Mouse (Mus musculus) forebrain, embryonic 13.5 days (tissue): Measurements from ENCODE around the gene Rs1. TPM values are rescaled to one million over a fixed set of nuclear protein-coding genes. Genes with fewer than 3 reads are reported as not detected.
"Not testable (repeated sequence)": the region's sequence is repeated elsewhere in the genome, so short reads cannot be mapped to it uniquely, and the experiment has no call there.

Experiments used
- ATAC-seq: fragments of 200-750 bp; cut with Nextera tagmentation; 2 replicates; pipeline ENCODE4 v1.8.0; 2017
- H3K27ac ChIP-seq: fragments of 300-500 bp; sonication (generic); 2 replicates; pipeline ENCODE4 v1.5.1; 2015; ENCODE audit warnings: inconsistent platforms, mild to moderate bottlenecking, moderate library complexity
- H3K27me3 ChIP-seq: fragments of 300-500 bp; sonication (generic); 2 replicates; pipeline ENCODE4 v1.6.1; 2015; ENCODE audit warnings: mild to moderate bottlenecking, inconsistent platforms
- H3K36me3 ChIP-seq: fragments of 300-500 bp; sonication (generic); 2 replicates; pipeline ENCODE4 v1.6.1; 2015; ENCODE audit warnings: mild to moderate bottlenecking, inconsistent platforms; ENCODE audit not compliant: poor library complexity, severe bottlenecking
- H3K4me1 ChIP-seq: fragments of 300-500 bp; sonication (generic); 2 replicates; pipeline ENCODE4 v1.6.1; 2015; ENCODE audit warnings: inconsistent platforms
- H3K4me2 ChIP-seq: fragments of 300-500 bp; sonication (generic); 2 replicates; pipeline ENCODE4 v1.6.1; 2015; ENCODE audit warnings: inconsistent platforms, mild to moderate bottlenecking, moderate library complexity
- H3K4me3 ChIP-seq: fragments of 300-500 bp; sonication (generic); 2 replicates; pipeline ENCODE4 v1.5.1; 2015; ENCODE audit warnings: mild to moderate bottlenecking, inconsistent platforms
- H3K9ac ChIP-seq: fragments of 300-500 bp; sonication (generic); 2 replicates; pipeline ENCODE4 v1.6.1; 2015; ENCODE audit warnings: mild to moderate bottlenecking, inconsistent platforms
- H3K9me3 ChIP-seq: fragments of 300-500 bp; sonication (generic); replicated peaks from 2 replicates; pipeline ENCODE4 v1.6.1; 2016; ENCODE audit warnings: inconsistent platforms
- WGBS: fragments of 180-500 bp; shearing (Covaris S2); methylation state at CpG from one replicate; pipeline ENCODE4 v1.1.7; 2015; 5-methylcytosine and 5-hydroxymethylcytosine counted together
- polyA plus RNA-seq: library from polyadenylated mRNA; unstranded; fragments of >200 nt; fragmentation: Nextera tagmentation; extraction: Ambion mirVana; gene quantifications from 2 replicates; pipeline ENCODE4 v1.2.1, GENCODE M21; 2015

Gene Rs1
- polyA plus RNA-seq, result 0.05 TPM in 1 of 2 replicates, not detected in the other

GRCm38 (mm10) chrX:160767713-160768112, at the start of gene Rs1:
TSS of gene Rs1 (plus strand) at chrX:160768013.
- Histone ChIP-seq H3K9ac (no peak within 1 kb of the TSS), H3K4me2 (peak within 1 kb of the TSS; percentile 54; the same call in 1 of the 2 replicates), H3K4me1 (no peaks in the 10 kb centered on the region), H3K27ac (no peak within 1 kb of the TSS), H3K27me3 (peaks cover 13% of the 10 kb centered on the region; the same call in 1 of the 2 replicates), H3K36me3 (no peaks in the 10 kb centered on the region), H3K9me3 (no peaks in the 10 kb centered on the region), H3K4me3 (peak within 1 kb of the TSS; percentile 46; the same call in 1 of the 2 replicates)
- ATAC-seq, result no peak
- WGBS, result 81% methylated on average over 2 of the region's 2 CpGs

DNA sequence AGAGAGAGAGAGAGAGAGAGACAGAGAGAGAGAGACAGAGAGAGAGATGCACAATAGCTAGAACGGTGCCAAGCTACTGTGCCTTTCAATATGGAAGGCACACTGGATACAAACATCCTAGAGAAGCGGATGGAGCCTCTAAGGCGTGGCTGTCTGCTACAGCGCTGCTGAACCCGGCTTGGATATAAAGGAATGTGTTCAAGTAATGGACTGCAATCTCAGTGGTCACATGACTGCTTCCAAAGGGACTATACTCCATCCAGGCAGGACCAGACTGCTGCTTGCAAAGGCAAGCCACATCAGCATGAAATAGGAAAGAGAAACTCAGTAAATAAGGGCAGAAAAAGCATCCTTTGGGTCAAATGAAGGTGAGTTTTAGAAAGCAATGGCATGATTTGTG, 32.2 kb upstream of the Rs1 start, which contains the start of gene Ppef1:
TSS of gene Ppef1 (minus strand) at position 116 of the 400 bp plus-strand sequence.
- no peaks in the 10 kb centered on the region for H3K9me3 ChIP-seq
- H3K4me2 ChIP-seq, result no peak within 1 kb of the TSS
- H3K4me1 ChIP-seq, result no peaks in the 10 kb centered on the region
- H3K36me3 ChIP-seq, result no peaks in the 10 kb centered on the region
- 69% methylated on average over 5 of the region's 5 CpGs for WGBS
- no peak within 1 kb of the TSS for H3K27ac ChIP-seq
- no peak within 1 kb of the TSS for H3K4me3 ChIP-seq
- no peak within 1 kb of the TSS for H3K9ac ChIP-seq
- peaks cover 10% of the 10 kb centered on the region; the same call in 1 of the 2 replicates for H3K27me3 ChIP-seq
- no peak for ATAC-seq

GRCm38 (mm10) chrX:160745399-160745798, 22.4 kb upstream of the Rs1 start:
- Histone ChIP-seq H3K27me3 (peaks cover 2% of the 10 kb centered on the region; the same call in 1 of the 2 replicates), H3K9ac (no peak overlapping the region), H3K4me2 (no peak overlapping the region), H3K27ac (no peak overlapping the region), H3K36me3 (no peaks in the 10 kb centered on the region), H3K4me3 (no peak overlapping the region), H3K9me3 (no peaks in the 10 kb centered on the region), H3K4me1 (no peaks in the 10 kb centered on the region)
- no peak for ATAC-seq
- 95% methylated on average over 1 of the region's 1 CpGs for WGBS

DNA sequence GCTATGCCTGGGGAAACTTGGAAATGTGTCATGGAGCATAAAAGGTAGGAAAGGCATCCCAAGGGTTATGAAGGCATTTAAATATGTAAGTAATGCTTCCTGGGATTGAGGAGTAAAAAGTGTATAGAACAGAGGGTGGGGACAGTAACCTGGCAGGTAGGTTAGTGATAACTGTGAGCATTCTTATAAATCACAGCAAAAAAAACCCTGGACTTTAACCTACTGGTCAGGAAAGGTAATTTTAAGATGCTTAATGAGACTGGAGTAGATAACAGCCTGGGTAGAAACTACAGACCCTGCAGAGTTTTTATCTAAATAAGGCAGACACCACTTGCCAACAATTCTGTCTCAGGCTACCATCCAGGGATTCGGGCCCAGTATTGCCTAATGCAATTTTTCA, 19.2 kb upstream of the Rs1 start:
- ATAC-seq, result no peak

DNA sequence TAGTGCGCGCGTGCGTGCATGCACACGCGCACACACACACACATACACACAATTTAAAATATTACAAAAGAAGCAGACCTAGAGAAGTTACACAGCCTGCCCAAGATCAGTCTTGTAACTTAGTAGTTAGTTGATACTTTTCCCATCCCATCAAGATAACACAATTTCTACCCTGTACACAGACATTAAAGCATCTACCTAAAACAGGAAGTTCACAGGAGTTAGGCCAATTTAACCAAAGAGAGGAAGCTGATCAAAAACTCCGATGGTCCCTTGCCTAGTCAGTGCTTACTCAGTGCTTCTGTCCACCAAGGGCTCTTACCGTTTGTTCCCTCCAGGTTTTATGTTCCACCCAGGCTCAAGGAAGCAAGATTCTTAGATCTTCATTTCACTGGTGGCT, 17.0 kb upstream of the Rs1 start:
- no peak overlapping the region for H3K27ac ChIP-seq
- 97% methylated on average over 8 of the region's 8 CpGs for WGBS
- peaks cover 16% of the 10 kb centered on the region; the same call in 1 of the 2 replicates for H3K27me3 ChIP-seq
- no peak overlapping the region for H3K9ac ChIP-seq
- H3K36me3 ChIP-seq, result no peaks in the 10 kb centered on the region
- H3K4me3 ChIP-seq, result no peak overlapping the region
- no peaks in the 10 kb centered on the region for H3K4me1 ChIP-seq
- ATAC-seq, result no peak
- H3K9me3 ChIP-seq, result no peaks in the 10 kb centered on the region
- H3K4me2 ChIP-seq, result no peak overlapping the region

More for the DNA sequence above, 19.2 kb upstream of the Rs1 start:
- H3K4me2 ChIP-seq, result no peak overlapping the region
- H3K9ac ChIP-seq, result no peak overlapping the region
- H3K4me1 ChIP-seq, result no peaks in the 10 kb centered on the region
- no peaks in the 10 kb centered on the region for H3K36me3 ChIP-seq
- no peak overlapping the region for H3K27ac ChIP-seq
- 69% methylated on average over 1 of the region's 1 CpGs for WGBS
- peaks cover 5% of the 10 kb centered on the region; the same call in 1 of the 2 replicates for H3K27me3 ChIP-seq
- no peaks in the 10 kb centered on the region for H3K9me3 ChIP-seq
- H3K4me3 ChIP-seq, result no peak overlapping the region

DNA sequence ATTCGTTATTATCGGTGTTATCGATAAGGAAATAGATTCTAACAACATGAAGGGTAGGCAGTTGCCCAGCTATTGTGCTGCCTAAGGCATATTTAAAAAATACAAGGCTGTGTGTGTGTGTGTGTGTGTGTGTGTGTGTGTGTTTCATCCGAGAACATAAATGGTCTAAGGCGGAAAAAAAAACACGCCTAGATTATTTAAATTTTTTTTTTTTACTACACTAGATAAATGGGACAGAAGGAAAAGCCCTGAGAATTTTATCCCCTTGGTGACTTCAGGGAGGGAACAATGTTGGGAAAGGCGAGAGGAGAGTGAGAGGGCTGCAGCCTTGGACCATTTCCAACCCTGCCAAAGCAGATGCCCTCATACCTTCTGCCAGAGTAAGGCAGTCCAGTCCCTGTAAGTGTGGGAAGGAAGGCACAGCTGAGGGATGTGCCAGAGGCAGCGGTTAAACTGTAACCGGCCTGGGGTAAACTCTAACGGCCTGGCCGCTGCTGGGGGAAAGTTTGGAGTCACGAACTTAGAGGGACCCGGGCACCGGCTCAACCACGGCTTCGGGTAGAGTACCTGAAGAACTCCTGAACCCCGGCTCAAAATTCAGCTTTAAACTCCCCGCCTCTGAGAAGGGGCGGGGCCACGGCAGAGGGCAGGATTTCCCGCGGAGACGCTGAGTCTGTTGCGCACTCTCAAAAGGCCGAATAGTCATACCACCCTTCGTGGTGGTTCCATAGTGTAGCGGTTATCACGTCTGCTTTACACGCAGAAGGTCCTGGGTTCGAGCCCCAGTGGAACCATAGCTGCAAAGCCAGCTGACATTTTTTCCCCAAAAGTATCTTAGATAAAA, 2.2 kb upstream of the Rs1 start:
- H3K4me3 ChIP-seq, result peak overlapping the region; percentile 46
- H3K36me3 ChIP-seq, result no peaks in the 10 kb centered on the region
- peak; percentile 97 for ATAC-seq

DNA sequence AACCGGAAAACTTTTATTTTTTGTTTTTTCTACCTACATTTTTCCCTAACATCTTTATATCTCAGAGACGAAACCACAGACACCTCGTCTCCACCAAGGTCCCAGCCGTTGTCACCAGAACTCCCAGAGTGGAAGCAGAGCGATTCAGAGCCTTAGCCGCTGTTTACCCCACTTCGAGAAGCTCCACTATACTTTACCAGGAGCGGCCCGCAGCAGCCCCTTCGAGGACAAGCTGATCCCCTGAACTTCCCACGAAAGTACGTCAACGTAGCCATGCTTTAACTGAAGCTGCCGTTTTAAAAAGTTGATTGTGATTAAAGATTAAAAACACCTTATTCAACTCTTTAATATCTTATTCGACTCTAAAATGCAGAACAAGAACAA, 1.6 kb upstream of the Rs1 start:
- 25% methylated on average over 15 of the region's 15 CpGs for WGBS
- peak; percentile 90 for ATAC-seq
- Histone ChIP-seq H3K4me1 (no peaks in the 10 kb centered on the region), H3K9ac (0 out of 2 replicates have a peak overlapping the region, but pooled peaks have one; percentile 12), H3K4me2 (peak overlapping the region; percentile 54), H3K36me3 (no peaks in the 10 kb centered on the region), H3K9me3 (no peaks in the 10 kb centered on the region), H3K4me3 (peak overlapping the region; percentile 46), H3K27me3 (peaks cover 13% of the 10 kb centered on the region; the same call in 1 of the 2 replicates), H3K27ac (no peak overlapping the region)

More for the DNA sequence above, 2.2 kb upstream of the Rs1 start:
- Histone ChIP-seq H3K9ac (0 out of 2 replicates have a peak overlapping the region, but pooled peaks have one; percentile 30), H3K27me3 (peaks cover 11% of the 10 kb centered on the region; the same call in 1 of the 2 replicates), H3K27ac (no peak overlapping the region), H3K4me2 (peak overlapping the region; percentile 54), H3K4me1 (no peaks in the 10 kb centered on the region), H3K9me3 (no peaks in the 10 kb centered on the region)
- 32% methylated on average over 30 of the region's 30 CpGs for WGBS

GRCm38 (mm10) chrX:160769622-160770021, 1.8 kb downstream of the Rs1 start:
- WGBS, result 90% methylated on average over 5 of the region's 5 CpGs
- not testable (repeated sequence) for H3K9me3 ChIP-seq

DNA sequence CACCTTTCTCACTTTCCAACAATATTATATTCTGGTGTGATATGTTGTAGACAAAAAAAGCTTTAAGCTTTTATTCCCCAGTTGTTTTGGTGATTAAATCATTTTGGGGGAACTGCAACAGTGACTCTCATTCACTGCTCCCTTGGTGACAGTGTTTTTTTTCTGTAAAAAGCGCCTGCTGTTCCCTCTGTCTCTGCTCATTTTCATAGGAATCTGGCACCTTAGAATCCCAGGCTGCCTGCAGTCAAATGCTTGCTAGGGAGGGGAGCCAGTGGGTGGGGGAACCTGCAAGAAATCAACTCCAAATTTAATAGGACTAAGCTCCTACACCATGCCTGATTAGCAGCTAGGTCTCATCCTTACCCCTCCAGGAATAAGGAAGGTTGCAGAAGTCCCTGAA, 5.2 kb downstream of the Rs1 start:
- ATAC-seq, result peak; percentile 57; the same call in 1 of the 2 replicates
- 11% methylated on average over 1 of the region's 1 CpGs for WGBS

More at GRCm38 (mm10) chrX:160769622-160770021, 1.8 kb downstream of the Rs1 start:
- H3K4me1 ChIP-seq, H3K4me3 ChIP-seq, ATAC-seq, H3K27ac ChIP-seq, H3K9ac ChIP-seq, H3K4me2 ChIP-seq, H3K36me3 ChIP-seq: not testable (repeated sequence)
- H3K27me3 ChIP-seq, result peaks cover 13% of the 10 kb centered on the region; the same call in 1 of the 2 replicates

GRCm38 (mm10) chrX:160782276-160782675, 14.5 kb downstream of the Rs1 start:
- Histone ChIP-seq H3K36me3 (no peaks in the 10 kb centered on the region), H3K4me2 (no peak overlapping the region), H3K27ac (no peak overlapping the region), H3K27me3 (no peaks in the 10 kb centered on the region), H3K9ac (no peak overlapping the region), H3K4me1 (no peaks in the 10 kb centered on the region), H3K9me3 (no peaks in the 10 kb centered on the region), H3K4me3 (no peak overlapping the region)
- ATAC-seq, result no peak
- 79% methylated on average over 5 of the region's 5 CpGs for WGBS

More for the DNA sequence above, 5.2 kb downstream of the Rs1 start:
- Histone ChIP-seq H3K4me2 (no peak overlapping the region), H3K27me3 (peaks cover 5% of the 10 kb centered on the region; the same call in 1 of the 2 replicates), H3K9ac (no peak overlapping the region), H3K4me1 (no peaks in the 10 kb centered on the region), H3K9me3 (no peaks in the 10 kb centered on the region), H3K4me3 (no peak overlapping the region), H3K27ac (no peak overlapping the region), H3K36me3 (no peaks in the 10 kb centered on the region)

- Histone ChIP-seq H3K36me3 (no peaks in the 10 kb centered on the region), H3K9me3 (no peaks in the 10 kb centered on the region), H3K27me3 (0 out of 2 replicates have a peak, but pooled peaks cover 11% of the 10 kb centered on the region), H3K27ac (no peak overlapping the region), H3K9ac (no peak overlapping the region), H3K4me1 (no peaks in the 10 kb centered on the region), H3K4me2 (no peak overlapping the region), H3K4me3 (no peak overlapping the region)
- 63% methylated on average over 4 of the region's 4 CpGs for WGBS
- ATAC-seq, result peak; percentile 50; the same call in 1 of the 2 replicates
Observed at GRCm38 (mm10) chrX:160794920-160795319, 27.1 kb downstream of the Rs1 start.
